Mouse (Mus musculus) T-helper 2 cell (primary cell): Measurements from ENCODE around the gene Fbxl18.

ENCODE experiments used
- in situ Hi-C: fragments of 300-600 bp; cut with MboI, MseI; formaldehyde crosslinking; loops from one replicate; pipeline ENCODE4 v1.15.1; 2025; ENCODE audit warnings: high pct_unique_total_duplicates

Fbxl18 gene

DNA sequence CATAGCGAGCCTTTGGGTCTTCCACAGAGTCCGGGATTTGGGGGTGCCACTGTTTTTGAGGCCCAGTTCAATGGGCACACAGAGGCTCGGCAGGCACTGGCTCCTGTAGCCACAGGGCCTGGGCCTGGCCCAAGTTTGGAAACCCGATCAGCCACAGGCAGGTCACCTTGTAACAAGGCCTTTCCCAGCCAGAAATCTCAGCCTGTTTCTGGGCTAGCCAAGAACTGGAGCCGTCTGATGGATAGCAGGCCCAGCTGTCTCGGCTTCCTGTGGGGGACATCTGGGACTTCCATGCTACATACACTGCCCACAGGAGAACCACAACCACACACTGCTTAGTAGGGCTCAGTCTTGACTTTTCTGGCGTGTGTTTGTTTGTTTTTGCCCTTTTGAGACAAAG is 21.4 kb upstream of the Fbxl18 start:
- in situ Hi-C loops: no loop called here

DNA sequence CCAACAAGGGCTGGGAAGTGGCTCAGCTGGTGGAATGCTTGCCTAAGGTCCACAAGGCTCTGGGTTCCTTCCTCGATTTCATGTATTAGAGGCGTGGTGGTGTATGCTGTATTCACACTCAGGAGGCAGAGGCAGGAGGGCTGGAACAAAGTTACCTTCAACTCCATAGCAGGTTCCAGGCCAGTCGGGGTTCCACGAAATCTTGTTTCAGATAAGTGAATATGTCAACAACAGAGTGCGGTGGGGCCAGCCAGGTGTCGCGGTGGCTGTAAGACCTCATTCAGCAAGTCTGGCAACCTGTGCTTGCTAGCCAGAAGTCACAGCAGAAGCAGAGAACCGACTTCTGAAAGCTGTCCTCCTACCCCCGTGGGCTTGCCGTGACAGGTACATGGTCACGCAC is 20.0 kb upstream of the Fbxl18 start:
- in situ Hi-C loops: no loop called here

DNA sequence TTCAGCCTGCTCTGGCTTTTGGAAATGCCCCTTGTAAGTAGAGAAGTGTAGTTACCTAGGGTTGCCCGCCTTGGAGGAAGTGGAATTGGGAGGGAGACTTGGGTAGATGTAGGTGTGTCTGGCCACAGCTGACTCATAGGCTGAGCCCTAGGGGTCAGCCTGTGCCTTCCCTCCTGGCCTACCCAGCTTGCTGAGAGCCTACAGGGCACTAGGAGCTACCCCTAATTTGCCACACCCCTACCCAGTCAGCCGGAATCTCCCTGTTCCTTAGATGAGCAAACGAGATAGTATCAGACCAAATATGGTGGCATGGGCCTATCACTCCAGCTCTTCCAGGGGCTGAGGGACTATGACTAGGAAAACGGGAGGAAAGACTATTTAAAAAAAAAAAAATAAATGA is 17.5 kb upstream of the Fbxl18 start:
- in situ Hi-C loops: no loop called here

GRCm38 (mm10) chr5:142912320-142912719 is 17.1 kb upstream of the Fbxl18 start:
- in situ Hi-C loops: no loop called here

DNA sequence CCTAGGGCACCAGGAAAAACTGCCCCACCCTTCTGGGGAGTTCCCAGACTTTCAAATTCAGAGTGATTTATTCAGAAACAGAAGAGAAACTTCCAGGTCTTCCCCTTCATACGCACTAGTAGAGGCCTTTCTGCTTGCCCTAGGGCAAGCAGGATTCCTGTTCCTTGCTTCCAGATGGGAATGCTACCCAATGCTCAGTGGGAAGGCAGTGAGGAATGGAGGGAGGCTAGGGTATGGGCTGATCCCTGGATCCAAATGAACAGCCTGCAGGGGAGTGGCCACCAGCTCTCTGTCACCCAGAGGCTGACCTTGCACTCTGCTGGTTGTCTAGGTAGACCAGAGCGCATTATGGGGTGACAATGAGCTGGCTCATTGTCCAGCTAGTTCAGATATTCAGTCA is 16.4 kb upstream of the Fbxl18 start:
- in situ Hi-C loops: no loop called here

- in situ Hi-C loops: no loop called here
Measured at GRCm38 (mm10) chr5:142909576-142910278, 14.5 kb upstream of the Fbxl18 start.

DNA sequence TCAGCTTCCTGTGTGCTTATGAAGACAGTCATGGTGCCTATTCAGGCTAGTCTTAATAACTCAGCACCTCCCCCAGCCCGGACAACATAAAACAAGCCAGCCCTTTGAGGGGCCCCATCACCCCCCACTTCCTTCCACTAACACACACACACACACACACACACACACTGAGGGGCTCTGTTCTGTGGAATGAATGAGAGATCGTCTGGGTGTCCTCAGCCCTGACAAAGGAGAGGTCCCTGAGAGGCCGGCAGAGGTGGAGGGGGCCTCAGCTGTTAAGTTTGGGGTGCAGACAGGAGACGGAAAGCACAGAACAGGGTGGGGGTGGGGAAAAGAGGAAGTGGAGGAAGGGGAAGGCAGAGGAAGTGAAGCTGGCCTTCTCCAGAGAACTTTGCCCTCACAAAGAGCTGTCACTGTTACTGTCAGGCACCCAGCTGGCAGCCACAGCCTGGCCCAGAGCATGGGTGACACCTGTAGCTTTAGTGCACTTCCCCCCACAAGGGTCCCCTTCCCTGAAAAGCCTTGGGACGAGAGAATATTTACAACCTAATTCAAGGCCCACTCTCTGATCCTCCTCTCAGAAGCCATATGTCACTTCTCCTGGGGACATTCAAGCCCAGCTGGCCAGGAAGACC is 13.8 kb upstream of the Fbxl18 start:
- in situ Hi-C loops: no loop called here

- in situ Hi-C loops: no loop called here
Measured at GRCm38 (mm10) chr5:142907803-142908559, 12.8 kb upstream of the Fbxl18 start.

GRCm38 (mm10) chr5:142907048-142907802 is 12.0 kb upstream of the Fbxl18 start:
- in situ Hi-C loops: no loop called here

GRCm38 (mm10) chr5:142906532-142907047 is 11.4 kb upstream of the Fbxl18 start, which contains the start of gene Actb:
Gene Actb (minus strand): TSS chr5:142906754.
- in situ Hi-C loops: no loop called here

GRCm38 (mm10) chr5:142905725-142906531 is 10.7 kb upstream of the Fbxl18 start:
- in situ Hi-C loops: no loop called here

- in situ Hi-C loops: no loop called here
Measured at GRCm38 (mm10) chr5:142905038-142905695, 9.9 kb upstream of the Fbxl18 start.

- in situ Hi-C loops: no loop called here
Measured at GRCm38 (mm10) chr5:142904208-142905037, 9.2 kb upstream of the Fbxl18 start.

GRCm38 (mm10) chr5:142903470-142904207 is 8.4 kb upstream of the Fbxl18 start:
- in situ Hi-C loops: no loop called here

GRCm38 (mm10) chr5:142902506-142903314 is 7.5 kb upstream of the Fbxl18 start:
- in situ Hi-C loops: no loop called here

DNA sequence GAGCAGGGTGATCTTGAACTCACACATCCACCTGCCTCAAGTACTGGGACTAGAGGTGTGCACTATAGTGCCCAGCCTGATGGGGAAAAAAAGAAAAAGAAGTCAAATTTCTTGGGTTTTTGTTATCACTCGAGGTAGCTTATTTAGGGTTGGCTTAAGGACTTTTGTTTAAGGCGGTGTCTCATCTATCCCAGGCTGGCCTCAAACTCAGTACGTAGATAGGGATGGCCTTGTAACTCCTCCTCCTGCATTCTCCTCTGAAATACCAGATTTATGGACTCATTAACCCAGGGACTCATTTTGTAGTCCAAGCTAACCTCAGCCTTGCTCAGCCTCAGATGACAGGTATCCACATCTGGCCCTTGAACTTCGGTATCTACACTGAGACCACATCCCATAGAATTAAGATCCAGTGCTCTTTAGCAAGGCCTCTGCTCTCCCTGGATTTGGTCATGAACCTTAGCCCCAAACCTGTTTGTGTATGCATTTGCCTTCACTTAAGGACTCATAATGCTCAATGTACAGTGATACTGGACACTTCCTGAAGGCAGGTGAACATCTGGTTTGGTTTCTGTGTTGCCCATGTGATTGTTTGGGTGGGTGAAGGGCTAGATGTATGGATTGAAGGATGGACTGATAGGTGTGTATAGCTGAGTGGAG is 6.8 kb upstream of the Fbxl18 start:
- in situ Hi-C loops: no loop called here

DNA sequence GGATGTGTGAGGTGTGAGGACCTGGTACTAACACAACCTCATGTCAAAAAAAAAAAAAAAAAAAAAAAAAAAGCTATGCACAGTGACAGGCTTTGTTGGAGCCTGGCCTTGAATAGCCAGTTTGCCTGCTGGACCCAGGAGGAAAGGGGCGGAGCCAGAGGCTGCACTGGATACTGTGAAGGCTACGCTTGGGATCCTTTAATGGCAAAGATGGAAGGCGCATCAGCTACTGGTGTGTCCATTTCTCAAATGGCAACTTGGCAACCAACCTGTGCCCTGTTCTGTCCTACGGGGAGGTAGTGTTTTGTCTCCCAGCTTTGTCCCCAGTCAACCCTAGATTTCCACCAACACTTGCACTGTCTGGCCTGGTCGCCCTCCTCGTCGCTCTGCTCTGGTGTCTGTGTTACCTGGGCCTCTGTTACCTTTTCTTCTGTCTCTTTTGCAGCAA is 6.2 kb upstream of the Fbxl18 start:
- in situ Hi-C loops: no loop called here
